Mouse (Mus musculus) embryonic facial prominence, embryonic 11.5 days (tissue): Measurements from ENCODE around the gene Olfr435. TPM values are rescaled to one million over a fixed set of nuclear protein-coding genes. Genes with fewer than 3 reads are reported as not detected.

Experiments used
- ATAC-seq: fragments of 200-750 bp; cut with Nextera tagmentation; replicated peaks from 2 replicates; pipeline ENCODE4 v1.8.0; 2017; ENCODE audit warnings: low read depth; ENCODE audit not compliant: insufficient number of reproducible peaks, low FRiP score, low TSS enrichment
- DNase-seq: peaks from one replicate; pipeline ENCODE4 v3.0.0-alpha.2; 2015; ENCODE audit warnings: low spot score
- H3K27ac ChIP-seq: fragments of 300-500 bp; sonication (generic); replicated peaks from 2 replicates; pipeline ENCODE4 v1.5.1; 2014; ENCODE audit warnings: mild to moderate bottlenecking, low read depth, low read length, control low read depth
- H3K27me3 ChIP-seq: fragments of 300-500 bp; sonication (generic); 2 replicates; pipeline ENCODE4 v1.6.1; 2014; ENCODE audit warnings: mild to moderate bottlenecking, low read length, moderate library complexity, mixed read lengths; ENCODE audit not compliant: control insufficient read depth, insufficient read depth
- H3K36me3 ChIP-seq: fragments of 300-500 bp; sonication (generic); replicated peaks from 2 replicates; pipeline ENCODE4 v1.6.1; 2014; ENCODE audit warnings: low read depth, mild to moderate bottlenecking, low read length, moderate library complexity, mixed read lengths; ENCODE audit not compliant: control insufficient read depth, insufficient read depth
- H3K4me1 ChIP-seq: fragments of 300-500 bp; sonication (generic); 2 replicates; pipeline ENCODE4 v1.6.1; 2014; ENCODE audit warnings: low read length, mixed read lengths; ENCODE audit not compliant: control insufficient read depth, insufficient read depth
- H3K4me2 ChIP-seq: fragments of 300-500 bp; sonication (generic); 2 replicates; pipeline ENCODE4 v1.6.1; 2014; ENCODE audit warnings: low read depth, mild to moderate bottlenecking, control low read depth, low read length, moderate library complexity
- H3K4me3 ChIP-seq: fragments of 300-500 bp; sonication (generic); 2 replicates; pipeline ENCODE4 v1.5.1; 2014; ENCODE audit warnings: low read depth, low read length, control low read depth
- H3K9ac ChIP-seq: fragments of 300-500 bp; sonication (generic); replicated peaks from 2 replicates; pipeline ENCODE4 v1.6.1; 2014; ENCODE audit warnings: mild to moderate bottlenecking, control low read depth, low read length
- H3K9me3 ChIP-seq: fragments of 300-500 bp; sonication (generic); replicated peaks from 2 replicates; pipeline ENCODE4 v1.6.1; 2016; ENCODE audit warnings: mild to moderate bottlenecking, low read length, inconsistent platforms, mixed read lengths; ENCODE audit not compliant: control insufficient read depth
- WGBS: fragments of 180-500 bp; shearing (Covaris S2); extraction: QIAGEN DNeasy Blood & Tissue Kit; methylation state at CpG from one replicate; pipeline ENCODE4 v1.1.7; 2014; 5-methylcytosine and 5-hydroxymethylcytosine counted together
- polyA plus RNA-seq: library from polyadenylated mRNA; unstranded; fragments of >200 nt; fragmentation: Nextera tagmentation; extraction: Ambion mirVana; gene quantifications from 2 replicates; pipeline ENCODE4 v1.2.1, GENCODE M21; 2014

The Olfr435 gene
- polyA plus RNA-seq, result not detected in 2 replicates

DNA sequence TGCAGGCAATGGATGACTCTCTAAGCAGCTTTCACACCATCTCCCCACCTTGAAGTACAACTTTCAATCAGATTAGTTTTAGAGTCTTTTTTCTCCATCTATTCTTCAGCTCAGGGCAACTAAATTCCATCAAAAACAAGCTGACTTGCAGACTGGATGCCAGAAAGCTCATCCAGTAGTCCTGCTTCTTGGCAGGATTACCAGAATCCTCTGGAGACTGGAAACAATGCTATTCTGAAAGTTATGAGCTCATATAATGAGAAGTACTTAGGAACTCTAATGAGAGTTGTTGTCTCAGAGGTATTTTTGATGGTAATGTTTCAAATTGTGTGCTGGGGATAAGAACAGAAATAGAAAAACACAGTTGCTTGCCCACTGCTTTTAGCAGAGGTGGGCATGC is at the start of gene Olfr435:
Olfr435 (plus strand) TSS at position 366 of the 400 bp plus-strand sequence.
- Histone ChIP-seq H3K4me2 (no peak within 1 kb of the TSS), H3K9ac (no peak within 1 kb of the TSS), H3K27ac (no peak within 1 kb of the TSS), H3K4me1 (no peaks in the 10 kb centered on the region), H3K36me3 (no peaks in the 10 kb centered on the region), H3K27me3 (no peaks in the 10 kb centered on the region), H3K9me3 (no peaks in the 10 kb centered on the region), H3K4me3 (no peak within 1 kb of the TSS)
- ATAC-seq (no peak), DNase-seq (no peak)

DNA sequence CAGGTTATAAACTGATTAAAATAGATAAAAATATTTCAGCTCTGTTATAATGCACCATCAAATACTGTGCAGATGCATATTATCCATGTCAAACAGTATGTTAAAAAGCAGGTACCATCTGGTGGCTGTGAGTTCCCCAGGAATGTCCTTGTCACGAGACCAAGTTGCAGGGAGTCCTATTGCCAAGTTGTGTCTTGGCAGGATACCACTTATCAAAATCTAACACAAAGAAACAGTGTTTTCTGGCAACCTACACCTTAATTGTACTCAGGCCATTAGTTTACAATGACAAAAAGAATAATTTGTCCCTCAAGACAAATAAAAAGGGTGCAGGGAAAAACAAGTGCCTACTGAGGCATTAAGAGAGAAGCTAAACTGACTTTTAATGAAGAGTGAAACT is 37.4 kb upstream of the Olfr435 start:
- H3K9ac ChIP-seq, result no peak overlapping the region
- no peaks in the 10 kb centered on the region for H3K4me1 ChIP-seq
- 74% methylated on average over 1 of the region's 1 CpGs for WGBS
- ATAC-seq (no peak), DNase-seq (no peak)
- no peaks in the 10 kb centered on the region for H3K36me3 ChIP-seq
- H3K27ac ChIP-seq, result no peak overlapping the region
- no peaks in the 10 kb centered on the region for H3K9me3 ChIP-seq
- H3K4me2 ChIP-seq, result no peak overlapping the region
- no peaks in the 10 kb centered on the region for H3K27me3 ChIP-seq
- H3K4me3 ChIP-seq, result no peak overlapping the region

DNA sequence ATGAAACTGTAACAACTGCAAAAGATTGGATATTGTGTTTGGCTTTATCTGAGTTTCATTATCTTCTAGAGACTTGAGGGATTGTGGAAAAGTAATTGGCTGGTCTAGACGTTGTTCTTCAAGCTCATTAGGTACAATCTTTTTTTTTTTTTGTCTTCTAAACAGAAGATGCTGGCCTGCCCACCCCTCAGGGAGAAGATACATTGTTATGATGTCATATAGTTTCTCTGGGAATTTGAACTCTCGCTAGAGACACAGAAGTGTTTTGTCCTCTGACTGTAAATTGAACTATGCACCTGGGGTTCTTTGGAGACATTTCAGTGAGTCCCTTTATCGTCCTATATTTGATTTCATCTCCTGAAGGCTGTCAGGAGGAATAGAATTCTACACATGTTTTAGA is 34.0 kb upstream of the Olfr435 start, which contains the start of gene Olfr437:
Olfr437 (plus strand) TSS at position 301 of the 400 bp plus-strand sequence.
- Histone ChIP-seq H3K27me3 (no peaks in the 10 kb centered on the region), H3K27ac (no peak within 1 kb of the TSS), H3K4me3 (no peak within 1 kb of the TSS), H3K9me3 (no peaks in the 10 kb centered on the region), H3K4me1 (no peaks in the 10 kb centered on the region), H3K36me3 (no peaks in the 10 kb centered on the region), H3K4me2 (no peak within 1 kb of the TSS), H3K9ac (no peak within 1 kb of the TSS)
- DNase-seq (no peak), ATAC-seq (no peak)
- 77% methylated on average over 3 of the region's 3 CpGs for WGBS

DNA sequence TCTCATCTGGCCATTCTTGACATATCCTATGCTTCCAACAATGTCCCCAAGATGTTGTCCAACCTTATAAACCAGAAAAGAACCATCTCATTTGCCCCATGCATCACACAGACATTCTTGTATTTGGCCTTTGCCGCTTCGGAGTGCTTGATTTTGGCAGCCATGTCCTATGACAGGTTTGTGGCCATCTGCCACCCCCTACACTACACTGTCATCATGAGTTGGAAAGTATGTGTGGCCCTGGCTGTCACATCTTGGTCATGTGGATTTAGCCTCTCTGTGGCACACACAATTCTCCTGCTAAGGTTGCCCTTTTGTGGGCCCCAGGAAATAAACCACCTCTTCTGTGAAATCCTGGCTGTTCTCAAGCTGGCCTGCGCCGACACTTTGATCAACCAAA is 29.7 kb upstream of the Olfr435 start:
- Histone ChIP-seq H3K27me3 (no peaks in the 10 kb centered on the region), H3K4me1 (no peaks in the 10 kb centered on the region), H3K36me3 (no peaks in the 10 kb centered on the region), H3K4me3 (no peak overlapping the region), H3K4me2 (no peak overlapping the region), H3K27ac (no peak overlapping the region), H3K9me3 (no peaks in the 10 kb centered on the region), H3K9ac (no peak overlapping the region)
- ATAC-seq (no peak), DNase-seq (no peak)
- WGBS, result 97% methylated on average over 4 of the region's 4 CpGs

- Histone ChIP-seq H3K4me2 (no peak within 1 kb of the TSS), H3K27me3 (no peaks in the 10 kb centered on the region), H3K27ac (no peak within 1 kb of the TSS), H3K9ac (no peak within 1 kb of the TSS), H3K9me3 (no peaks in the 10 kb centered on the region), H3K4me1 (no peaks in the 10 kb centered on the region), H3K36me3 (no peaks in the 10 kb centered on the region), H3K4me3 (no peak within 1 kb of the TSS)
- WGBS, result 85% methylated on average over 4 of the region's 4 CpGs
- no peak for ATAC-seq
- DNase-seq, result no peak
Measured at GRCm38 (mm10) chr6:43171840-43172239, 25.1 kb upstream of the Olfr435 start, which contains the start of gene Olfr13. Olfr13 (plus strand) TSS chr6:43172140.

DNA sequence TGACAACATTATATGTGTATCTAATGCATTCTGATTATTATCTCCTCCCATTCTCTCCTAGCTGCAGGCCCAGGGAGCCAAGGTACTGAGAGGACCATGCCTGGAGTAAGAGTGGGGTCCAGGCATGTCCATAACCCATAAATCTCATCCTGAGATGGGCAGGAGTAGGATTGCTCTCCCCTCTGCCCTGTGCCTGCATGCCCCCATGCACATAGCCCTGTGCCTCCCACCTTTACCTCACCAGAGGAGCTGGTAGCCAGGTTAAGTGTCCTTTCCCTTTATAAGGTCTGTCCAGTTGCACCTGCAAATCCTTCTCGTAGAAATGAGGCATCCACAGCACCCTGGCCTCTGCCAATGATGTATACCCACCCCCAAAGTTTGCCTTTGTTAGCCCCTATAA is 18.8 kb upstream of the Olfr435 start:
- H3K4me2 ChIP-seq, result no peak overlapping the region
- no peak overlapping the region for H3K9ac ChIP-seq
- H3K4me1 ChIP-seq, result no peaks in the 10 kb centered on the region
- no peaks in the 10 kb centered on the region for H3K36me3 ChIP-seq
- H3K9me3 ChIP-seq, result no peaks in the 10 kb centered on the region
- WGBS, result 83% methylated on average over 1 of the region's 1 CpGs
- H3K27ac ChIP-seq, result no peak overlapping the region
- no peak overlapping the region for H3K4me3 ChIP-seq
- no peak for DNase-seq
- H3K27me3 ChIP-seq, result no peaks in the 10 kb centered on the region
- ATAC-seq, result no peak

DNA sequence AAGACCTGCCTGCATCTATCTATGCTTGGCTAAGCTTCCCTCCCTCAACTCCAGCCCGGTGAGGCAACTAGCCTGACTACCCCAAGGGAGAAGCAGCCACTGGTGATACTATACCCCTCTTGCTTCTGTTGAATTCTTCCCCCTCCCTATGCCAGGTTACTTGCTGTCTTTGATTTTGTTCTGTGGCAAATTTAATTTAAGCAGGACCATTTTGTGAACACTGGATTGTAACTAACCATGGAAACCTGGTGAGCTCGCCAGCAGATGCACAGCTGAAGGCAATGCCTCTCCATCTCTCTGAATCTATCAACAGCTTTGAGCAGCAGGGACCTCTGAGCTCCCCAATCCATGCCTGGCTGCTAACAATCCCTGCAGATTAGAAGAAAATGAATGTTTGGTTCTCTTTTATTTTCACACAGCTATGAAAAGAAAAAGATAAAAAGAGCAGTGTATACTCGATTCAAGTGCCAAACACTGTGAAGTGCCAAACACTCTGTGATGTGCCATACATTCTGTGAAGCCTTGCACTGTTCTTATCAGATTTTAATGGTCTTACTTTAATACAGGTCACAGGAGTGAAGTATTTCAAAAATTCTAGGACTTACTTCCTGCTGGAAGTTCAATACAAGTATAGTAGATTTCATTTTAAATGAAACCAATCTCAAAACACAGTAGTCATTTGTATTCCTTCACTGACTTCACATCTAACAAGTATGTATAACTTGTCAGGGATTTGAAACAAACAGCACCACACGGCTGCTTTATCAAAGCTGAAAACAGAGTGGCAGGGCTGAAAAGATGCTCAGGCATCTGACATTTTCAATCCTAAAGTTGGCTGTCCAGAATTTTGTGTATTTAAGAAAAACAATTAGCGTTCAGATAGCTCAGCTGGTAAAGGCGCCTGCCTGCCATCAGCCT is 18.1 kb upstream of the Olfr435 start:
- DNase-seq, result no peak
- Histone ChIP-seq H3K9ac (no peak overlapping the region), H3K36me3 (no peaks in the 10 kb centered on the region), H3K27me3 (no peaks in the 10 kb centered on the region), H3K4me3 (no peak overlapping the region), H3K4me1 (no peaks in the 10 kb centered on the region), H3K27ac (no peak overlapping the region), H3K4me2 (no peak overlapping the region), H3K9me3 (no peaks in the 10 kb centered on the region)
- 73% methylated on average over 6 of the region's 6 CpGs for WGBS
- no peak for ATAC-seq

DNA sequence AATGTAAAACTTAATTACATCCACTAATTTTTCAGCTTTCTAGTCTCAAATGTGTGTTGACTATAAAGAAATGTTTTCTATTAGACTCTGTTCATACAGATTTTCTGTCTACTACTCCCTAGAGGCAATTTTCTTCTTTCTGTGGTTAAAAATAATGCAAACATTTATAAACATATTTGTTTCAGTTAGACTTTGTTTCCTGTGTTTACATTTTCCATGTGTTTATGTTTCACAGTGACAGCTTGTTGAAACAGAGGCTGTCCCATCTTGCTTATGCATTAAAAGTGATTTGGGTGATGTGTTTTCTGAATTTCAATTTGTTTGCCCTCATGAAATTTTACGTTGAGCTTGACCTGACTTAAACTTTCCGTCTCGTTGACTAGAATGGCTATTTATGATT is 6.0 kb upstream of the Olfr435 start:
- no peaks in the 10 kb centered on the region for H3K36me3 ChIP-seq
- no peak overlapping the region for H3K4me3 ChIP-seq
- DNase-seq (no peak), ATAC-seq (no peak)
- 83% methylated on average over 3 of the region's 3 CpGs for WGBS
- no peaks in the 10 kb centered on the region for H3K4me1 ChIP-seq
- no peaks in the 10 kb centered on the region for H3K27me3 ChIP-seq
- no peak overlapping the region for H3K4me2 ChIP-seq
- H3K9me3 ChIP-seq, result no peaks in the 10 kb centered on the region
- H3K27ac ChIP-seq, result no peak overlapping the region
- H3K9ac ChIP-seq, result no peak overlapping the region
